Mouse (Mus musculus) bone marrow macrophage, adult 2 months (primary cell): ENCODE results near the gene Rasl11b.

Experiments
- CTCF ChIP-seq: IDR thresholded peaks from 2 replicates; pipeline ENCODE4 v1.5.1; 2012; ENCODE audit warnings: low read depth, mild to moderate bottlenecking, low read length, moderate library complexity
- POLR2A ChIP-seq: IDR thresholded peaks from 2 replicates; pipeline ENCODE4 v1.6.1; 2012; ENCODE audit warnings: mild to moderate bottlenecking, low read depth, low read length, borderline replicate concordance

DNA sequence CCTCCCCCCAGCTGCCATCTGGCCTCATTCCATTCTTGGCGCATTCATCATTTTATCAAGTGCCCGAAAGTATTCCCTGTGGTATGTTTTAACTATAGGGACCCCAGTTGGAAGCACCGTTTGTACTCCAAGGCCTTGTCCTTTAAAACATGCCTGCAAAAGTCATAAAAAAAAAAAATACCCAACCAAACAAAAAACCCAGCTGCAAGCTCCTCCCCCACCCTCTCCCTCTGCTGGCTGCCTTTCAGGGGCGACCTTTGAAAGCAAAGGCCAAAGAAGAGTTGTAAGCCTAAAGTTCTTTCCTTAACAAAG lies 1.2 kb downstream of the Rasl11b start:
- TF ChIP-seq CTCF (no peak), POLR2A (no peak)
